Mouse (Mus musculus) limb, embryonic 11.5 days (tissue): ENCODE measurements around the gene Ube2l3. TPM values are rescaled to one million over a fixed set of nuclear protein-coding genes. Genes with fewer than 3 reads are reported as not detected.

Source experiments
- ATAC-seq: fragments of 200-750 bp; cut with Nextera tagmentation; 2 replicates; pipeline ENCODE4 v1.8.0; 2017; ENCODE audit warnings: low read depth; ENCODE audit not compliant: insufficient number of reproducible peaks, low FRiP score, low TSS enrichment
- DNase-seq: peaks from one replicate; pipeline ENCODE4 v3.0.0-alpha.2; 2015; ENCODE audit warnings: low spot score
- H3K27ac ChIP-seq: fragments of 300-500 bp; sonication (generic); replicated peaks from 2 replicates; pipeline ENCODE4 v1.5.1; 2014; ENCODE audit warnings: low read depth, mild to moderate bottlenecking, low read length
- H3K27me3 ChIP-seq: fragments of 300-500 bp; sonication (generic); 2 replicates; pipeline ENCODE4 v1.6.1; 2014; ENCODE audit warnings: mild to moderate bottlenecking, low read length, mixed read lengths; ENCODE audit not compliant: control insufficient read depth, insufficient read depth
- H3K36me3 ChIP-seq: fragments of 300-500 bp; sonication (generic); 2 replicates; pipeline ENCODE4 v1.6.1; 2014; ENCODE audit warnings: mild to moderate bottlenecking, low read length, moderate library complexity, mixed read lengths; ENCODE audit not compliant: control insufficient read depth, insufficient read depth
- H3K4me1 ChIP-seq: fragments of 300-500 bp; sonication (generic); 2 replicates; pipeline ENCODE4 v1.6.1; 2014; ENCODE audit warnings: low read length, mixed read lengths; ENCODE audit not compliant: control insufficient read depth, insufficient read depth
- H3K4me2 ChIP-seq: fragments of 300-500 bp; sonication (generic); 2 replicates; pipeline ENCODE4 v1.6.1; 2014; ENCODE audit warnings: low read depth, mild to moderate bottlenecking, moderate library complexity; ENCODE audit not compliant: severe bottlenecking
- H3K4me3 ChIP-seq: fragments of 300-500 bp; sonication (generic); 2 replicates; pipeline ENCODE4 v1.5.1; 2014; ENCODE audit warnings: low read depth, low read length
- H3K9ac ChIP-seq: fragments of 300-500 bp; sonication (generic); 2 replicates; pipeline ENCODE4 v1.6.1; 2014; ENCODE audit warnings: mild to moderate bottlenecking, low read length
- H3K9me3 ChIP-seq: fragments of 300-500 bp; sonication (generic); 2 replicates; pipeline ENCODE4 v1.6.1; 2016; ENCODE audit warnings: low read length; ENCODE audit not compliant: control insufficient read depth
- WGBS: fragments of 180-500 bp; shearing (Covaris S2); extraction: QIAGEN DNeasy Blood & Tissue Kit; methylation state at CpG from one replicate; pipeline ENCODE4 v1.1.7; 2014; 5-methylcytosine and 5-hydroxymethylcytosine counted together
- polyA plus RNA-seq: library from polyadenylated mRNA; unstranded; fragments of >200 nt; fragmentation: Nextera tagmentation; extraction: Ambion mirVana; gene quantifications from 2 replicates; pipeline ENCODE4 v1.2.1, GENCODE M21; 2014

The Ube2l3 gene
- polyA plus RNA-seq, 1 experiment from 2014 or later, result 430 TPM

- H3K27me3 ChIP-seq, result no peaks in the 10 kb centered on the region
- no peak overlapping the region for H3K4me3 ChIP-seq
- no peak overlapping the region for H3K9ac ChIP-seq
- ATAC-seq (no peak), DNase-seq (no peak)
- peaks cover 7% of the 10 kb centered on the region; the same call in 1 of the 2 replicates for H3K4me1 ChIP-seq
- H3K36me3 ChIP-seq, result no peaks in the 10 kb centered on the region
- no peak overlapping the region for H3K27ac ChIP-seq
- 66% methylated on average over 2 of the region's 2 CpGs for WGBS
- no peaks in the 10 kb centered on the region for H3K9me3 ChIP-seq
- H3K4me2 ChIP-seq, result no peak overlapping the region
Observed at GRCm38 (mm10) chr16:17201977-17202376, 472 bp downstream of the Ube2l3 start.

- Histone ChIP-seq H3K4me2 (peak overlapping the region; percentile 67), H3K27me3 (no peaks in the 10 kb centered on the region), H3K9me3 (no peaks in the 10 kb centered on the region), H3K36me3 (no peaks in the 10 kb centered on the region), H3K4me1 (peaks cover 7% of the 10 kb centered on the region; the same call in 1 of the 2 replicates), H3K9ac (peak overlapping the region; percentile 100), H3K4me3 (peak overlapping the region; percentile 100), H3K27ac (peak overlapping the region; percentile 64)
- under 1% methylated on average over 68 of the region's 72 CpGs for WGBS
- ATAC-seq (peak; percentile 68), DNase-seq (peak; percentile 88)
Observed at GRCm38 (mm10) chr16:17200953-17201707, 1.3 kb downstream of the Ube2l3 start.

- DNase-seq, result peak; percentile 28
Observed at GRCm38 (mm10) chr16:17200121-17200952, 2.1 kb downstream of the Ube2l3 start.

GRCm38 (mm10) chr16:17193823-17194222, 8.6 kb downstream of the Ube2l3 start:
- no peaks in the 10 kb centered on the region for H3K4me1 ChIP-seq
- ATAC-seq, result no peak
- no peak overlapping the region for H3K4me2 ChIP-seq
- H3K4me3 ChIP-seq, result no peak overlapping the region
- WGBS, result 95% methylated on average over 4 of the region's 4 CpGs
- H3K9ac ChIP-seq, result no peak overlapping the region
- DNase-seq, result no peak
- H3K27me3 ChIP-seq, result no peaks in the 10 kb centered on the region
- no peaks in the 10 kb centered on the region for H3K9me3 ChIP-seq
- no peak overlapping the region for H3K27ac ChIP-seq
- H3K36me3 ChIP-seq, result no peaks in the 10 kb centered on the region; the same call in 1 of the 2 replicates

More at GRCm38 (mm10) chr16:17200121-17200952, 2.1 kb downstream of the Ube2l3 start:
- H3K27ac ChIP-seq, result peak overlapping the region; percentile 64; the same call in 1 of the 2 replicates
- no peak for ATAC-seq
- peak overlapping the region; percentile 100 for H3K9ac ChIP-seq
- peaks cover 7% of the 10 kb centered on the region; the same call in 1 of the 2 replicates for H3K4me1 ChIP-seq
- peak overlapping the region; percentile 67 for H3K4me2 ChIP-seq
- peak overlapping the region; percentile 100 for H3K4me3 ChIP-seq
- H3K9me3 ChIP-seq, result no peaks in the 10 kb centered on the region
- WGBS, result 6% methylated on average over 24 of the region's 24 CpGs
- H3K27me3 ChIP-seq, result no peaks in the 10 kb centered on the region
- H3K36me3 ChIP-seq, result no peaks in the 10 kb centered on the region

- Histone ChIP-seq H3K36me3 (peaks cover 3% of the 10 kb centered on the region), H3K4me1 (no peaks in the 10 kb centered on the region), H3K4me3 (no peak overlapping the region), H3K27ac (no peak overlapping the region), H3K9ac (no peak overlapping the region), H3K27me3 (no peaks in the 10 kb centered on the region), H3K4me2 (no peak overlapping the region), H3K9me3 (no peaks in the 10 kb centered on the region)
- DNase-seq, result no peak
- ATAC-seq, result no peak
Observed at GRCm38 (mm10) chr16:17185475-17185874, 17.0 kb downstream of the Ube2l3 start.

GRCm38 (mm10) chr16:17183003-17183402, 19.4 kb downstream of the Ube2l3 start:
- H3K9me3 ChIP-seq, result no peaks in the 10 kb centered on the region
- ATAC-seq (no peak), DNase-seq (no peak)
- no peak overlapping the region for H3K4me3 ChIP-seq
- H3K4me1 ChIP-seq, result no peaks in the 10 kb centered on the region
- WGBS, result 87% methylated on average over 3 of the region's 3 CpGs
- peaks cover 3% of the 10 kb centered on the region for H3K36me3 ChIP-seq
- H3K27me3 ChIP-seq, result no peaks in the 10 kb centered on the region
- H3K9ac ChIP-seq, result no peak overlapping the region
- H3K27ac ChIP-seq, result no peak overlapping the region
- H3K4me2 ChIP-seq, result no peak overlapping the region

GRCm38 (mm10) chr16:17182136-17182535, 20.3 kb downstream of the Ube2l3 start:
- WGBS, result 87% methylated on average over 2 of the region's 2 CpGs

GRCm38 (mm10) chr16:17181382-17181781, 21.1 kb downstream of the Ube2l3 start:
- Histone ChIP-seq H3K9ac (no peak overlapping the region), H3K9me3 (no peaks in the 10 kb centered on the region), H3K4me3 (no peak overlapping the region), H3K4me2 (no peak overlapping the region), H3K36me3 (no peaks in the 10 kb centered on the region), H3K27ac (no peak overlapping the region), H3K27me3 (no peaks in the 10 kb centered on the region), H3K4me1 (no peaks in the 10 kb centered on the region)
- 92% methylated on average over 4 of the region's 4 CpGs for WGBS
- DNase-seq (no peak), ATAC-seq (no peak)

More at GRCm38 (mm10) chr16:17182136-17182535, 20.3 kb downstream of the Ube2l3 start:
- Histone ChIP-seq H3K4me1 (no peaks in the 10 kb centered on the region), H3K27me3 (no peaks in the 10 kb centered on the region), H3K4me2 (no peak overlapping the region), H3K36me3 (peaks cover 3% of the 10 kb centered on the region), H3K9ac (no peak overlapping the region), H3K4me3 (no peak overlapping the region), H3K27ac (no peak overlapping the region), H3K9me3 (no peaks in the 10 kb centered on the region)
- ATAC-seq (no peak), DNase-seq (no peak)
